Mouse (Mus musculus) megakaryocyte, embryonic 14.5 days (primary cell): Measurements from ENCODE around the gene Tlr4. TPM values are rescaled to one million over a fixed set of nuclear protein-coding genes. Genes with fewer than 3 reads are reported as not detected.

Source experiments
- H3K27me3 ChIP-seq: replicated peaks from 2 replicates; pipeline ENCODE3; 2012; ENCODE audit warnings: inconsistent platforms
- H3K36me3 ChIP-seq: replicated peaks from 2 replicates; pipeline ENCODE3; 2012; ENCODE audit warnings: low read length, inconsistent platforms, mixed read lengths
- H3K4me1 ChIP-seq: 2 replicates; pipeline ENCODE4 v1.6.1; 2012; ENCODE audit warnings: inconsistent platforms
- H3K4me3 ChIP-seq: replicated peaks from 2 replicates; pipeline ENCODE3; 2012; ENCODE audit warnings: moderate library complexity, mild to moderate bottlenecking, inconsistent platforms
- H3K9me3 ChIP-seq: 2 replicates; pipeline ENCODE4 v1.6.1; 2012; ENCODE audit warnings: inconsistent platforms
- FLI1 ChIP-seq: IDR thresholded peaks from 2 replicates; pipeline ENCODE4 v1.6.1; 2012; ENCODE audit warnings: low read length, inconsistent platforms, mixed read lengths
- GATA1 ChIP-seq: IDR thresholded peaks from 3 replicates; pipeline ENCODE4 v1.6.1; 2012; ENCODE audit warnings: mixed read lengths, low read length, inconsistent platforms, borderline replicate concordance
- polyA plus RNA-seq: library from polyadenylated mRNA; stranded (reverse); fragments of >175 nt; gene quantifications from 2 replicates; pipeline ENCODE4 v1.2.3, GENCODE M21; 2012; ENCODE audit warnings: low replicate concordance; ENCODE audit not compliant: insufficient read depth

Gene Tlr4
- polyA plus RNA-seq, 1 experiment, result 0.11 TPM

DNA sequence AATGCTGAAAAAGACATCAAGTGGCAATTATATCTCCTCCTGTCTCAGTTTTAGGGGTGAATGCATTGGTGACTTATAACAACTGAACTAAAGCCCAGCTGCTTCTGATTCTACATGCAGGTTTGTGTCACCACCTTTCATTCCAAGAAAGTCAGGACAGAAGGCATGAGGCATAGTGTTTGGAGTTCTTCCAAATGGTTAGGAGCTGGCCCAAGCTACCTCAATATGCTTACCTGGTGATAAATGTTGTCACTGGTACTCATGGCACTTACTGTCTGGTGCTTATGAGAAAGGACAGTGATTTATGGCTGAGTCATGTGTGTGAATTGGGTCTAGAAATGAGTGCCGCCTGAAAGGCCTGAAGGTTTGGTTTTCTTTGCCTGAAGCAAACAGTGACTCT, 114.5 kb downstream of the Tlr4 start:
- Histone ChIP-seq H3K36me3 (no peaks in the 10 kb centered on the region), H3K27me3 (no peaks in the 10 kb centered on the region), H3K4me1 (no peaks in the 10 kb centered on the region), H3K9me3 (no peaks in the 10 kb centered on the region), H3K4me3 (no peak overlapping the region)
- TF ChIP-seq FLI1 (no peak), GATA1 (no peak)

GRCm38 (mm10) chr4:66943699-66944098, 116.3 kb downstream of the Tlr4 start:
- TF ChIP-seq GATA1, result no peak
- TF ChIP-seq FLI1, result no peak
- no peaks in the 10 kb centered on the region for H3K4me1 ChIP-seq
- no peaks in the 10 kb centered on the region for H3K9me3 ChIP-seq
- H3K27me3 ChIP-seq, result no peaks in the 10 kb centered on the region
- no peaks in the 10 kb centered on the region for H3K36me3 ChIP-seq
- no peak overlapping the region for H3K4me3 ChIP-seq

DNA sequence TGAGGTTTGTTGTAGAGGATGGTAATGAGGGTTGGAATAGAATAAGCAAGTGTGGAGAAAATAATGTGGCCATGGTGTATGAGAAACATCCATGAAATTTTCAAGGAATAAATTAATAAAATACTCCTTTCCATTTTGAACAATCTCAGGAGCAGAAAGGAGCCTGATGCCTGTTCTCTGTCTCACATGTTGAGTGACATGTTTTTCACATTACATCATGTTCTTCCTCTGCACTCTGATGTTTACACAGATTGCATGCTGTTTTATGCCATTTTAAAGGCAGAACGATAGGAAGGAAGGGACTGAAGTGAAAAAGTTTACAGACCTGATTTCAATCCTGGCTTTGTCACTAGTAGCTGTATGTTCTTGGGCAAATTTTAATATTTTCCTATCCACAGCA, 120.3 kb downstream of the Tlr4 start:
- no peaks in the 10 kb centered on the region for H3K27me3 ChIP-seq
- no peak overlapping the region for H3K4me3 ChIP-seq
- no peaks in the 10 kb centered on the region for H3K36me3 ChIP-seq
- no peaks in the 10 kb centered on the region for H3K9me3 ChIP-seq
- H3K4me1 ChIP-seq, result no peaks in the 10 kb centered on the region
- TF ChIP-seq GATA1 (no peak), FLI1 (no peak)

DNA sequence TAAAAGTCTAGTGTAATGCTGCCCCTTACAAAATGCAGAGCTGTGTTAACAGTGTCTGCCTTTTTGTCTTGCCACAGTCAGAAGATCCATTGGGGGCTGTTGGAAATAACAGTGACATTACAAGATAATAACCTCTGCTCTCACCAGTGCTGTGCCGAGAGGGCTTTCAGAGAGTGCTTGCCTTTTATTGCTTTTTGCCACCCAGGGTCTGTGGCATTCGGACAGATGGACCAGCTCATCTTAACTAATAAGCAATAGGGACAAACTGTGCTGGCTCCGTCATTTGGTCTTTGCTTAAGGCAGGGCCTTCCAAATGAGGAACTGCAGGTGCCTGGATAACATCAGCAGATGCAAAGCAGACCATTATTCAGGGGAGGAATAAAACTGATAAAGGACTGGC, 147.5 kb downstream of the Tlr4 start:
- no peaks in the 10 kb centered on the region for H3K27me3 ChIP-seq
- H3K4me3 ChIP-seq, result no peak overlapping the region
- no peaks in the 10 kb centered on the region for H3K4me1 ChIP-seq
- H3K36me3 ChIP-seq, result no peaks in the 10 kb centered on the region
- TF ChIP-seq FLI1, result no peak
- TF ChIP-seq GATA1, result no peak
- H3K9me3 ChIP-seq, result no peaks in the 10 kb centered on the region
